Mouse (Mus musculus) testis, adult 2 months (tissue): ENCODE data around the gene Sec24d.

ENCODE experiments used
- CTCF ChIP-seq: fragments of 200-500 bp; IDR thresholded peaks from 2 replicates; pipeline ENCODE4 v1.5.1; 2012; ENCODE audit warnings: low read depth, mild to moderate bottlenecking, inconsistent platforms, low read length, moderate library complexity; ENCODE audit not compliant: control insufficient read depth, insufficient read depth, insufficient replicate concordance
- POLR2A ChIP-seq: fragments of 200-500 bp; IDR thresholded peaks from 2 replicates; pipeline ENCODE4 v1.6.1; 2012; ENCODE audit warnings: low read depth, mild to moderate bottlenecking, inconsistent platforms, low read length, moderate library complexity; ENCODE audit not compliant: control insufficient read depth

GRCm38 (mm10) chr3:123356377-123356991, 89.2 kb downstream of the Sec24d start:
- TF ChIP-seq CTCF (no peak), POLR2A (no peak)
